Mouse (Mus musculus): ENCODE measurements around the gene Nol3. TPM values are rescaled to one million over a fixed set of nuclear protein-coding genes. Genes with fewer than 3 reads are reported as not detected.

The Nol3 gene
- total and polyA plus RNA-seq, 3 experiments = 0.63 to 0.89 TPM; not detected in 1

- Histone ChIP-seq H3K4me1 (ENCODE audit: control insufficient read depth in 1 of 2, insufficient read depth in 2 of 2, low read length in 2 of 2) (peaks cover 7 to 16% of the 10 kb centered on the region in 2 experiments), H3K9ac (ENCODE audit: control insufficient read depth, low read depth, low read length, poor library complexity, severe bottlenecking) (peak overlapping the region; percentile 96), H3K36me3 (ENCODE audit: control insufficient read depth in 1 of 2, insufficient read depth in 2 of 2, low read length in 2 of 2) (peaks cover 0 to 10% of the 10 kb centered on the region in 2 experiments; a peak in 2 of 4 replicates), H3K27ac (ENCODE audit: control insufficient read depth, low read depth, low read length) (peak overlapping the region; percentile 44; the same call in 1 of the 2 replicates), H3K4me3 (ENCODE audit: control insufficient read depth in 1 of 2, insufficient read depth in 1 of 2, low read depth in 2 of 2, low read length in 2 of 2) (peak overlapping the region; percentile 74 to 81), H3K79me2 (ENCODE audit: control insufficient read depth, insufficient read depth, low read length, poor library complexity) (no peaks in the 10 kb centered on the region; the same call in 1 of the 2 replicates), H3K27me3 (ENCODE audit: control insufficient read depth in 1 of 2, insufficient read depth in 2 of 2, low read length in 2 of 2) (no peaks in the 10 kb centered on the region), H3K9me3 (replicated peaks; ENCODE audit: insufficient read depth, low read length) (no peaks in the 10 kb centered on the region)
- TF ChIP-seq KAT2A (conservative IDR thresholded peaks at IDR 0.05; ENCODE audit: low read depth, low read length) = no peak
- TF ChIP-seq POLR2A (IDR thresholded peaks at IDR 0.05; ENCODE audit: control insufficient read depth in 1 of 2, insufficient read depth in 1 of 2, low read depth in 1 of 2, low read length in 2 of 2, poor library complexity in 1 of 2) = 0 out of 4 replicates have a peak, but pooled peaks of 1 of the 2 experiments have one; percentile 13
- no peak for DNase-seq (ENCODE audit: low read depth, low spot score)
Observed at GRCm38 (mm10) chr8:105270101-105270915, 5.6 kb upstream of the Nol3 start.

DNA sequence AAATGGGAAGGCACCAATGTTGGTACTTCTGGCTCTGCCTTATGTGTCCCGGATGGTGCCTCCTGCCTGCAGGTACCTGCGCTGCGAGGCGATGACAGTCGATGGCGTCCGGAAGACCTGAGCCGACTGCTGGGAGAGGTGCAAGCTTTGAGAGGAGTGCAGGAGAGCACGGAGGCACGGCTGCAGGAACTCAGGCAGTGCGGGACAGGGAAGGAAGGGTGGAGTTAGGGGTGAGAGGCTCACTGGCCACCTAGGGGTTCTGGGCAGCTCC lies 5.1 kb upstream of the Nol3 start:
- no peaks in the 10 kb centered on the region for H3K27me3 ChIP-seq (ENCODE audit: control insufficient read depth in 1 of 2, insufficient read depth in 2 of 2, low read length in 2 of 2)
- TF ChIP-seq POLR2A (IDR thresholded peaks at IDR 0.05; ENCODE audit: control insufficient read depth in 1 of 2, insufficient read depth in 1 of 2, low read depth in 1 of 2, low read length in 2 of 2, poor library complexity in 1 of 2) (no peak), UBTF (IDR thresholded peaks at IDR 0.05; ENCODE audit: borderline replicate concordance, insufficient read depth, low read depth, low read length) (no peak), SIN3A (IDR thresholded peaks at IDR 0.05; ENCODE audit: low read length) (no peak), USF1 (IDR thresholded peaks at IDR 0.05; ENCODE audit: low read depth, low read length) (no peak), ZMIZ1 (IDR thresholded peaks at IDR 0.05; ENCODE audit: low read depth, low read length) (no peak), MEF2A (IDR thresholded peaks at IDR 0.05; ENCODE audit: extremely low read depth, insufficient replicate concordance, low read depth, low read length, poor library complexity, severe bottlenecking) (no peak)
- no peak overlapping the region for H3K27ac ChIP-seq (ENCODE audit: control insufficient read depth, low read depth, low read length)
- DNase-seq (ENCODE audit: low read depth, low spot score) = no peak
- H3K79me2 ChIP-seq (ENCODE audit: control insufficient read depth, insufficient read depth, low read length, poor library complexity) = no peaks in the 10 kb centered on the region; the same call in 1 of the 2 replicates
- peaks cover 0 to 10% of the 10 kb centered on the region in 2 experiments; a peak in 2 of 4 replicates for H3K36me3 ChIP-seq (ENCODE audit: control insufficient read depth in 1 of 2, insufficient read depth in 2 of 2, low read length in 2 of 2)
- peaks cover 7 to 12% of the 10 kb centered on the region in 2 experiments for H3K4me1 ChIP-seq (ENCODE audit: control insufficient read depth in 1 of 2, insufficient read depth in 2 of 2, low read length in 2 of 2)
- H3K4me3 ChIP-seq (ENCODE audit: control insufficient read depth in 1 of 2, insufficient read depth in 1 of 2, low read depth in 2 of 2, low read length in 2 of 2) = no peak overlapping the region
- H3K9me3 ChIP-seq (replicated peaks; ENCODE audit: insufficient read depth, low read length) = no peaks in the 10 kb centered on the region
- no peak overlapping the region for H3K9ac ChIP-seq (ENCODE audit: control insufficient read depth, low read depth, low read length, poor library complexity, severe bottlenecking)

- no peak for TF ChIP-seq USF2 (IDR thresholded peaks at IDR 0.05; ENCODE audit: borderline replicate concordance in 1 of 2, insufficient read depth in 1 of 2, low read depth in 1 of 2, low read length in 2 of 2)
- TF ChIP-seq ZMIZ1 (IDR thresholded peaks at IDR 0.05; ENCODE audit: low read depth, low read length) = no peak
- no peak for TF ChIP-seq ZNF384 (IDR thresholded peaks at IDR 0.05; ENCODE audit: low read depth, low read length)
- TF ChIP-seq E2F4 (IDR thresholded peaks at IDR 0.05; ENCODE audit: borderline replicate concordance, low read depth, low read length) = no peak
- no peak for TF ChIP-seq MAFK (IDR thresholded peaks at IDR 0.05; ENCODE audit: borderline replicate concordance, low read depth, low read length)
- TF ChIP-seq SMC3 (IDR thresholded peaks at IDR 0.05; ENCODE audit: low read depth, low read length) = no peak
- TF ChIP-seq ETS1 (IDR thresholded peaks at IDR 0.05; ENCODE audit: low read depth, low read length) = no peak
- no peak for TF ChIP-seq MXI1 (IDR thresholded peaks at IDR 0.05; ENCODE audit: low read depth, low read length)
- H3K27me3 ChIP-seq (ENCODE audit: control insufficient read depth in 1 of 2, insufficient read depth in 2 of 2, low read length in 2 of 2) = no peaks in the 10 kb centered on the region
- H3K4me3 ChIP-seq (ENCODE audit: control insufficient read depth in 1 of 2, insufficient read depth in 1 of 2, low read depth in 2 of 2, low read length in 2 of 2) = no peak overlapping the region
- no peaks in the 10 kb centered on the region for H3K9me3 ChIP-seq (replicated peaks; ENCODE audit: insufficient read depth, low read length)
- DNase-seq (ENCODE audit: low read depth, low spot score) = no peak
- H3K4me1 ChIP-seq (ENCODE audit: control insufficient read depth in 1 of 2, insufficient read depth in 2 of 2, low read length in 2 of 2) = peaks cover 8 to 16% of the 10 kb centered on the region in 2 experiments
- peaks cover 0 to 7% of the 10 kb centered on the region in 2 experiments; a peak in 2 of 4 replicates for H3K36me3 ChIP-seq (ENCODE audit: control insufficient read depth in 1 of 2, insufficient read depth in 2 of 2, low read length in 2 of 2)
- no peak overlapping the region for H3K9ac ChIP-seq (ENCODE audit: control insufficient read depth, low read depth, low read length, poor library complexity, severe bottlenecking)
- no peaks in the 10 kb centered on the region for H3K79me2 ChIP-seq (ENCODE audit: control insufficient read depth, insufficient read depth, low read length, poor library complexity)
- H3K27ac ChIP-seq (ENCODE audit: control insufficient read depth, low read depth, low read length) = no peak overlapping the region
Observed at GRCm38 (mm10) chr8:105275387-105275786, 553 bp upstream of the Nol3 start.
